Mouse (Mus musculus) midbrain, embryonic 16.5 days (tissue): ENCODE data around the gene Gm9913. TPM values are rescaled to one million over a fixed set of nuclear protein-coding genes. Genes with fewer than 3 reads are reported as not detected.

Experiments
- ATAC-seq: fragments of 200-750 bp; cut with Nextera tagmentation; 2 replicates; pipeline ENCODE4 v1.8.0; 2017; ENCODE audit warnings: moderate TSS enrichment
- H3K27ac ChIP-seq: fragments of 300-500 bp; sonication (generic); 2 replicates; pipeline ENCODE4 v1.5.1; 2014; ENCODE audit warnings: mild to moderate bottlenecking, low read length, mixed read lengths
- H3K27me3 ChIP-seq: fragments of 300-500 bp; sonication (generic); 2 replicates; pipeline ENCODE4 v1.6.1; 2014; ENCODE audit warnings: low read depth, low read length, mixed read lengths; ENCODE audit not compliant: control insufficient read depth, insufficient read depth
- H3K36me3 ChIP-seq: fragments of 300-500 bp; sonication (generic); 2 replicates; pipeline ENCODE4 v1.6.1; 2014; ENCODE audit warnings: mild to moderate bottlenecking, low read length, moderate library complexity, mixed read lengths; ENCODE audit not compliant: control insufficient read depth, insufficient read depth
- H3K4me1 ChIP-seq: fragments of 300-500 bp; sonication (generic); 2 replicates; pipeline ENCODE4 v1.6.1; 2014; ENCODE audit warnings: mild to moderate bottlenecking, low read length, mixed read lengths; ENCODE audit not compliant: control insufficient read depth, insufficient read depth
- H3K4me2 ChIP-seq: fragments of 300-500 bp; sonication (generic); 2 replicates; pipeline ENCODE4 v1.6.1; 2014; ENCODE audit warnings: mild to moderate bottlenecking, low read length, mixed read lengths
- H3K4me3 ChIP-seq: fragments of 300-500 bp; sonication (generic); 2 replicates; pipeline ENCODE4 v1.5.1; 2014; ENCODE audit warnings: low read depth, mild to moderate bottlenecking, low read length, moderate library complexity, mixed read lengths
- H3K9ac ChIP-seq: fragments of 300-500 bp; sonication (generic); 2 replicates; pipeline ENCODE4 v1.6.1; 2014; ENCODE audit warnings: low read depth, low read length, mixed read lengths
- H3K9me3 ChIP-seq: fragments of 300-500 bp; sonication (generic); replicated peaks from 2 replicates; pipeline ENCODE4 v1.6.1; 2014; ENCODE audit warnings: mild to moderate bottlenecking, low read length, mixed read lengths; ENCODE audit not compliant: control insufficient read depth, poor library complexity, severe bottlenecking
- whole genome bisulfite sequencing: fragments of 180-500 bp; shearing (Covaris S2); extraction: QIAGEN DNeasy Blood & Tissue Kit; methylation state at CpG from one replicate; pipeline ENCODE4 v1.1.7; 2014; 5-methylcytosine and 5-hydroxymethylcytosine counted together
- polyA plus RNA-seq: library from polyadenylated mRNA; unstranded; fragments of >200 nt; fragmentation: Nextera tagmentation; extraction: Ambion mirVana; gene quantifications from 2 replicates; pipeline ENCODE4 v1.2.1, GENCODE M21; 2015

Gm9913 gene
- polyA plus RNA-seq, 1 experiment from 2014 or later, result 0.14 TPM

DNA sequence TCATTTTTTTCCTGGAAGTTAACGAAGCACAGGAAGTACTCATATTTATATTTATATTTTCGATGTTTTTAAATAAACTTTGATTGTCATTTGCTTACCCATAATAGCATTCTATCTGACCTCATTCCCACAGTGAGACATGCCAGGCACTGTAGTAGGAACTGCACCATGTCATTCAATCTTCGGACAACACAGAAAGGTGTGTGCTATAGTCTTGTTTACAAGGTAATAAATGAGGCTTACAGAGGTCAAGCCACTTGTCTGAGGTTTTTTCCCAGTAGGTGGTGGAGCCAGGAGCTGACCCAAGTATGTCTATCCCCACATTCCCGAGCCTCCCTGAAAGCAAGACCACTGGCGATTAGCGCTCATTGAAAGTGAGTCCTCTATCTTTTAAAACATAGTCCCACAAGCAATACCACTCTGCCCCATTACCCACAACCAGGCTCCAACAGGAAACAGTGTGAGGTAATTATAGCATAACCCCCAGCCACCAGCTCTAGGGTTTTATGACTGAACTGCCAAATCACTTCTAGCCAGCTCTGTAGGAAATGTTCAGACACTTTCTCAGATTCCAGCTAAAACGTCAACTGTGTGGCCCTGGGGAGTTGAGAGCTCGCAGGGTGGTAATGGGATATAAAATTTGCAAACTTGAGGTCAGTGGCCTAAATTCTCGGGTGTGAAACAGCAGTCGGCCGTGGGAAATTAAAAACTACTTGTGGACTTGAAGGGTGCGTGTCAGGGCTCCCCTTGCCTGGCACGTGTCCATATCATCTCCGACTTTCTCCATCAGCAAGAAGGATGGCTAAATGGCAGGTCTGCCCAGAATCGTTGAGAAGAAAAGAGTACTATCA is 12.6 kb upstream of the Gm9913 start:
- WGBS, result 81% methylated on average over 15 of the region's 15 CpGs

DNA sequence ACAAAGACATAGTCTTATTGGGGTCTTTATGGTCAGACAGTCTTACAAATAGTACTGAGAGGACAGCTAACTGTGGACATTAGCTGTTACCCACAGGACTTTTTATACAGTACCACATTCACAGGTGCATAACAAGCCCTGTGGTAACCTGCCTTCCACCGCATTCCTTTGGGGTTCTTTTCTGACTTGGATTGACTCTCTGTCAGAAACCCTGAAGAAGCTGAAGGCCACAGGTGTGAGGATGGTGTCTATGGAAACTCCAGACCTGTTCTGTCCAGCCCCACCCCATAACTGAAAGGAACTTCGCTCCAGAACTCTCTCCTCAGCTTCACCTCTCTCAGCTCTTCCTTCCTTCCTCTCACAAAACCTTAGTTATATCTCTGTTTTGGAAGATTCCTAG is 10.6 kb upstream of the Gm9913 start:
- no peak overlapping the region for H3K4me3 ChIP-seq
- no peaks in the 10 kb centered on the region for H3K36me3 ChIP-seq
- H3K4me1 ChIP-seq, result no peaks in the 10 kb centered on the region
- H3K27ac ChIP-seq, result no peak overlapping the region
- H3K4me2 ChIP-seq, result no peak overlapping the region
- ATAC-seq, result no peak
- H3K9ac ChIP-seq, result no peak overlapping the region
- WGBS, result 92% methylated on average over 2 of the region's 2 CpGs
- no peaks in the 10 kb centered on the region for H3K9me3 ChIP-seq
- H3K27me3 ChIP-seq, result no peaks in the 10 kb centered on the region

More for the DNA sequence above, 12.6 kb upstream of the Gm9913 start:
- Histone ChIP-seq H3K27ac (no peak overlapping the region), H3K9me3 (no peaks in the 10 kb centered on the region), H3K4me3 (no peak overlapping the region), H3K9ac (no peak overlapping the region), H3K4me1 (no peaks in the 10 kb centered on the region), H3K27me3 (no peaks in the 10 kb centered on the region), H3K36me3 (no peaks in the 10 kb centered on the region), H3K4me2 (no peak overlapping the region)
- ATAC-seq, result no peak

DNA sequence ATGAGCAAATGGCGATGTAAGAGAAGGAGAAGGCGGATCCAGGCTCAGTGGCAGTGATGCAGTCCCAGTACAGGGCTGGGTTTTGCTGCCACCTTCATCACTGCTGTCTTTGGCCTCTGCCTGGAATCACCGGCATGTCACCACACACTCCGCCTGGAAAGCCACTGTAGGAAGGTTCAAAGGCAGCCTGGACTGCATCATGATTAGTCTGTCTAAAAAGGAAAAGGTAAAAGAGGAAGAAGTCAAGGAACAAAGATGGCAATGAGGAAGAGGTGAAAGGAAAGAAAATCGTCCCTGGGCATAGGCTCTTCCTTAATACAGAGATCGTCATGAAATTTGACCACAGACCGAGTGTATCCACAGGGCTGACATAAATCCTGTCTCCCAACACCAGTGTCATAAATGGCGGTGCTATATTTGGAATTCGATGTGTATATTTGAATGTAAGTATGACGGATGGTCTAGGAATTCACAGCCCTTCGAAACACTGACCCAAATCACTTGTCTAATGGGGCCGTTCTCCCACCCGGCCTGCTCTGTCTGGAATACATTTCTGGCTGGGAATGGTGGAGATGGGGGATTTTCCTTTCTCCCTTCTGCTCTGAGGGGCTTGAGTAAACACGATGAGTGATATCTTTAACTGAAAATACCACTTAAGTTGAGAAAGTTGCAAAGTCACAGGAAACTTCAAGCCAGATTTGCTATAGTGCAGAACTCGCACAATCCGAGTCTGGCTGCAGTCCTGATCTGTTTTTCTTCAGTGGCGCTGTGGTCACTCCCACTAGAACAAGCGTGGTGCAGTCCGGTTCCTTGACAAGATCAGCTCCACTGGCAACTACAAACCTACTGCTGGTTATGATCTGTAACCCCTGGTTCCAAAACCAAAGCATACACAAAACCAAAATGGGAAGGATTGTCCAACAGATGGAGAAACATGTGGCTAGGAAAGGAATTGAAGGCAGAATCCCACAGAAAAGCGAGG is 9.8 kb upstream of the Gm9913 start:
- Histone ChIP-seq H3K27me3 (no peaks in the 10 kb centered on the region), H3K27ac (no peak overlapping the region), H3K4me3 (no peak overlapping the region), H3K9ac (no peak overlapping the region), H3K4me2 (no peak overlapping the region), H3K4me1 (no peaks in the 10 kb centered on the region), H3K36me3 (no peaks in the 10 kb centered on the region), H3K9me3 (no peaks in the 10 kb centered on the region)
- no peak for ATAC-seq
- WGBS, result 91% methylated on average over 20 of the region's 20 CpGs

DNA sequence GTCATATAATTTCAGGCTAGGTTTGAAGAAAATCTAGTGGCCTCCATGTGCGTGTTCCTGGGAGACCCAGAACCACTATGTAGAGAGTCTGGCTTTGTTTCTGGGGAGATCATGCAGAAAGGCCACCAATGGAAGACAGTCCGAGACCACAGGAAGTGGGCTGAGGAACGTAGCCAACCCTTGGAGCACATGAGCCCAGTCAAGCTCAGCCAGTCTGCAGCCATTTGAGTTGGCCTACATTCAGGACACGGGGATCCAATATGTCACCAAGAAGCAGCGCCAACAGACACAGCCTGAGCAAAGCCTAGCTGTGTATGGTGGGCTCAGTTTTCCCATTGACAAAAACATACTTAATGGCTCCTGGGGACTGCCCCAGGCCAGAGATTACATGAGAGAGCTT is 8.2 kb upstream of the Gm9913 start:
- H3K9ac ChIP-seq, result no peak overlapping the region
- WGBS, result 90% methylated on average over 5 of the region's 5 CpGs
- no peaks in the 10 kb centered on the region for H3K27me3 ChIP-seq
- no peak overlapping the region for H3K4me2 ChIP-seq
- no peak overlapping the region for H3K27ac ChIP-seq
- no peaks in the 10 kb centered on the region for H3K9me3 ChIP-seq
- H3K36me3 ChIP-seq, result no peaks in the 10 kb centered on the region
- no peaks in the 10 kb centered on the region for H3K4me1 ChIP-seq
- no peak overlapping the region for H3K4me3 ChIP-seq
- ATAC-seq, result no peak

DNA sequence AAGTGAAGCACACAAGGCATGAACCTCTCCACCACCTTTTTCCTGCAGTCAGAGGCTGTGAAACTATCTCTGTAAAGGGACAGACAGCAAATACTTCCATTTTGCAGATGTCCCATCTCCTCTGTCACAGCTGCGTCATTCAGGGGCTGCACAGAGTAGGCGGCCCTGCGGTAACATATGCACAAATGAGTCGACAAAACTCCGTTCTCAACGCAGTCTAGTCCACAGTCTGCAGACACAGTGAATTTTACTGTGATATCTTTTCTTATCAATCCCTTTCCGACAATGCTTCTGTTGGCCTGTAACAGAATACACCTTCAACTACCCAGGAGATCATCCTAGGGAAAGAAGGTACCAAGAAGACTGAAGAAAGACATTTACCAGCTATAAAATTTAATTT is 6.7 kb upstream of the Gm9913 start:
- WGBS, result 94% methylated on average over 7 of the region's 7 CpGs
- H3K4me1 ChIP-seq, result no peaks in the 10 kb centered on the region
- no peak overlapping the region for H3K9ac ChIP-seq
- no peak overlapping the region for H3K4me3 ChIP-seq
- no peaks in the 10 kb centered on the region for H3K9me3 ChIP-seq
- no peaks in the 10 kb centered on the region for H3K27me3 ChIP-seq
- H3K4me2 ChIP-seq, result no peak overlapping the region
- H3K27ac ChIP-seq, result no peak overlapping the region
- no peak for ATAC-seq
- H3K36me3 ChIP-seq, result no peaks in the 10 kb centered on the region

DNA sequence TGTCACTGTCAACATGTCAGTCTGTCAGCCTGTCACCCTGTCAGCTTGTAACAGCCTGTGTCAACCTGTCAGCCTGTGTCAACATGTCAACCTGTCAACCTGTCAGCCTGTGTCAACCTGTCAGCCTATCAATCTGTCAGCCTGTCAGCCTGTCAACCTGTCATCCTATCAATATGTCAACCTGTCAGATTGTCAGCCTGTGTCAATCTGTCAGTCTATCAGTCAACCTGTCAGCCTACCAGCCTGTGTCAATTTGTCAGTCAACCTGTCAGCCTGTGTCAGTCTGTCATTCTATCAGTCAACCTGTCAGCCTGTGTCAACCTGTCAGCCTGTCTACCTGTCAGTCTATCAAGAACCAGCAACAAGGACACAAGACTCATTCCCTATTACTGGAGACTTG is 3.4 kb upstream of the Gm9913 start:
- H3K27ac ChIP-seq, result no peak overlapping the region
- H3K9ac ChIP-seq, result no peak overlapping the region
- H3K36me3 ChIP-seq, result no peaks in the 10 kb centered on the region
- H3K9me3 ChIP-seq, result no peaks in the 10 kb centered on the region
- H3K27me3 ChIP-seq, result no peaks in the 10 kb centered on the region
- no peak overlapping the region for H3K4me3 ChIP-seq
- H3K4me2 ChIP-seq, result no peak overlapping the region
- no peak for ATAC-seq
- H3K4me1 ChIP-seq, result peaks cover 8% of the 10 kb centered on the region

DNA sequence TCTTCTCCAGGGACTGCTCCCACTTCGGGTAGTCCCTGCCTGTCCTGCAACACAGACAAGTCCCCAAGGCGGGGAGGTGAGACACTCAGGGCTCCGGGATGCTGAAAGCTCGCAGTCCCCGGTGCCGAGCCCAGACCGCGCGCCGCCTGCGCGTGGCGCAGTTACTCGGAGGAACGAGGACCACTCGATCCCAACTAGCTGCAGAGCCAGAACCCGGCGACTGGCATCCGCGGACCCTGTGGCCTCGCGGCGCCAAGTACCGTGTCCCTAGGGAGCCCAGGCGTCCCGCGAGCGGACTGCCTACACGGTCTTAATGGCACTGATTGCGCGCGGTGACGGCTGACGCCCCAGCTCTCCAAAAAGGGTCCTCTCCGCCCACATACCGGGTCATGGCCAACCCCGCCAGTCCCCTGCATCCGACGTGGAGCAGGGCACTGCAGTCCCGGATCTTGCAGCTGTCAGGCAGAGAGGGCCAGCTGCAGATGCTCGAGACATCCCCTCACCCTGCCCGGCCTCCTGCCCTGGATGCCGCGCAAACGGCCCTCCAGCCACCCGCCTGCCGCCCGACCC is 942 bp downstream of the Gm9913 start:
- Histone ChIP-seq H3K27ac (peak overlapping the region; percentile 65), H3K9ac (peak overlapping the region; percentile 86), H3K4me2 (peak overlapping the region; percentile 97), H3K4me3 (peak overlapping the region; percentile 59), H3K9me3 (no peaks in the 10 kb centered on the region), H3K36me3 (no peaks in the 10 kb centered on the region), H3K4me1 (peaks cover 13% of the 10 kb centered on the region), H3K27me3 (no peaks in the 10 kb centered on the region)
- WGBS, result 0% methylated on average over 48 of the region's 48 CpGs
- peak; percentile 89 for ATAC-seq

DNA sequence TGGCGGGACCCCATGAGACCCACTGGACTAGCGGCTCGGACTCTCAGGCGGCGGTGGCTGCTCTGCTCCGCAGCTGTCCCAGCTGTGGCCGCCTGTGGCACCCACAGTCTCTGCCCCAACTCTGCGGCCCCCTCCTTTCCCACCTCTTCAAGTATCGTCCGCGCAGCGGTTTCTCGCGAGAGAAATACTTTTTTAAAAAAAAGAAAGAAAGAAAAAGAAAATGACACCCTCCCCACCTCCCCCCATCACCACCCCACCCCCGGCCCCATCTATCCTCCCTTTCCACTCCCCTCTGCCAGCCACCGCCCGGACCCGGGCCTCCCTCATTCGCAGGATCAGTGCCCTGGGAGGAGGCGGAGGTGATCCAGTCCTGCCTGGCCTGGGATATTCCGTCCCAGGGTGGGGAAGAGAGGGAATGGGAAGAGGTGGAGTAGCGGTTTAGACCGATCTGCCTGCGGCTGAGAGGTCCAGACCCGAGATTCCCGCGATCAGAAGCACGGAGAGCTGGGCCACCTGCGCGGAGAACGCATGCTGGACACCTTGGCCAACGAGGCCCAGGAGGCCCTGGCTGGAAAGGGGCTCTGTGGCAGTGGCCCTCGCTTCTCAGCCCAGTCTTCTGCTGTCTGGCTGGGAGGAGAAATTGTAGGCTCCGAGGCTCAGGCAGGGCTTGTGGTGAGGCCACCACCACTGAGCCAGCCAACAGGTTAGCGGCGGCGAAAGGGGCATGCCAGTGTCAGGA is 1.6 kb downstream of the Gm9913 start:
- WGBS, result under 1% methylated on average over 37 of the region's 37 CpGs
- H3K9me3 ChIP-seq, result no peaks in the 10 kb centered on the region
- H3K36me3 ChIP-seq, result no peaks in the 10 kb centered on the region
- H3K27ac ChIP-seq, result peak overlapping the region; percentile 65
- ATAC-seq, result peak; percentile 91
- peak overlapping the region; percentile 86 for H3K9ac ChIP-seq
- peak overlapping the region; percentile 59 for H3K4me3 ChIP-seq
- peaks cover 13% of the 10 kb centered on the region for H3K4me1 ChIP-seq
- peak overlapping the region; percentile 97 for H3K4me2 ChIP-seq
- no peaks in the 10 kb centered on the region for H3K27me3 ChIP-seq
